Mouse (Mus musculus): ENCODE measurements at regions not wholly inside any gene's neighbourhood (a gene's known extent, or its start where the extent isn't known, plus 50 kb on each side); places are given as distances from the start of the nearest gene placed in this dataset.
A peak's percentile ranks its signal among the peaks of the same experiment; 100 is the strongest.

GRCm38 (mm10) chrX:19202542-19202941 lies 278.6 kb downstream of the Tex13c3 start:
- Histone ChIP-seq H3K9ac (ENCODE audit: low read depth, low read length) (no peak overlapping the region), H3K4me3 (replicated peaks; ENCODE audit: low read depth, low read length) (no peak overlapping the region), H3K27ac (no peak overlapping the region), H3K9me3 (replicated peaks; ENCODE audit: low read length) (no peaks in the 10 kb centered on the region), H3K4me1 (replicated peaks; ENCODE audit: insufficient read depth, low read length) (no peaks in the 10 kb centered on the region), H3K36me3 (ENCODE audit: insufficient read depth, low read length) (no peaks in the 10 kb centered on the region), H3K4me2 (ENCODE audit: low read length) (no peak overlapping the region), H3K27me3 (ENCODE audit: insufficient read depth, low read length) (no peaks in the 10 kb centered on the region)
- TF ChIP-seq CTCF (IDR thresholded peaks at IDR 0.05; ENCODE audit: low read depth), result no peak
- ATAC-seq (replicated peaks; ENCODE audit: low FRiP score, low read depth), result no peak
- DNase-seq (ENCODE audit: low spot score), result no peak
- WGBS, result 93% methylated on average over 1 of the region's 1 CpGs

GRCm38 (mm10) chrX:19201383-19201782 lies 279.7 kb downstream of the Tex13c3 start:
- H3K9me3 ChIP-seq (replicated peaks; ENCODE audit: low read length), result no peaks in the 10 kb centered on the region
- no peak for DNase-seq (ENCODE audit: low spot score)
- H3K9ac ChIP-seq (ENCODE audit: low read depth, low read length), result no peak overlapping the region
- ATAC-seq (replicated peaks; ENCODE audit: low FRiP score, low read depth), result no peak
- no peaks in the 10 kb centered on the region for H3K4me1 ChIP-seq (replicated peaks; ENCODE audit: insufficient read depth, low read length)
- H3K27me3 ChIP-seq (ENCODE audit: insufficient read depth, low read length), result no peaks in the 10 kb centered on the region
- H3K4me3 ChIP-seq (replicated peaks; ENCODE audit: low read depth, low read length), result no peak overlapping the region
- WGBS, result 83% methylated on average over 1 of the region's 1 CpGs
- peak; percentile 52 for TF ChIP-seq CTCF (IDR thresholded peaks at IDR 0.05; ENCODE audit: low read depth)
- H3K27ac ChIP-seq, result no peak overlapping the region
- H3K4me2 ChIP-seq (ENCODE audit: low read length), result no peak overlapping the region
- H3K36me3 ChIP-seq (ENCODE audit: insufficient read depth, low read length), result no peaks in the 10 kb centered on the region

GRCm38 (mm10) chrX:19199531-19199930 lies 281.6 kb downstream of the Tex13c3 start:
- WGBS, result 86% methylated on average over 3 of the region's 3 CpGs

GRCm38 (mm10) chrX:19168983-19169382 lies 312.1 kb downstream of the Tex13c3 start:
- 84% methylated on average over 2 of the region's 2 CpGs for WGBS
- Histone ChIP-seq H3K9me3 (replicated peaks; ENCODE audit: low read length) (no peaks in the 10 kb centered on the region), H3K4me1 (replicated peaks; ENCODE audit: insufficient read depth, low read length) (no peaks in the 10 kb centered on the region), H3K4me3 (replicated peaks; ENCODE audit: low read depth, low read length) (no peak overlapping the region), H3K27me3 (ENCODE audit: insufficient read depth, low read length) (no peaks in the 10 kb centered on the region), H3K27ac (no peak overlapping the region), H3K9ac (ENCODE audit: low read depth, low read length) (no peak overlapping the region), H3K4me2 (ENCODE audit: low read length) (no peak overlapping the region), H3K36me3 (ENCODE audit: insufficient read depth, low read length) (no peaks in the 10 kb centered on the region)
- ATAC-seq (replicated peaks; ENCODE audit: low FRiP score, low read depth) (no peak), DNase-seq (ENCODE audit: low spot score) (no peak)
- no peak for TF ChIP-seq CTCF (IDR thresholded peaks at IDR 0.05; ENCODE audit: low read depth)

More at GRCm38 (mm10) chrX:19199531-19199930, 281.6 kb downstream of the Tex13c3 start:
- Histone ChIP-seq H3K4me3 (replicated peaks; ENCODE audit: low read depth, low read length) (no peak overlapping the region), H3K4me2 (ENCODE audit: low read length) (no peak overlapping the region), H3K4me1 (replicated peaks; ENCODE audit: insufficient read depth, low read length) (no peaks in the 10 kb centered on the region), H3K27me3 (ENCODE audit: insufficient read depth, low read length) (no peaks in the 10 kb centered on the region), H3K27ac (no peak overlapping the region), H3K36me3 (ENCODE audit: insufficient read depth, low read length) (no peaks in the 10 kb centered on the region), H3K9ac (ENCODE audit: low read depth, low read length) (no peak overlapping the region), H3K9me3 (replicated peaks; ENCODE audit: low read length) (no peaks in the 10 kb centered on the region)
- no peak for TF ChIP-seq CTCF (IDR thresholded peaks at IDR 0.05; ENCODE audit: low read depth)
- no peak for DNase-seq (ENCODE audit: low spot score)
- ATAC-seq (replicated peaks; ENCODE audit: low FRiP score, low read depth), result no peak

GRCm38 (mm10) chrX:19168546-19168945 lies 312.6 kb downstream of the Tex13c3 start:
- 61% methylated on average over 5 of the region's 5 CpGs for WGBS
- Histone ChIP-seq H3K9me3 (replicated peaks; ENCODE audit: low read length) (no peaks in the 10 kb centered on the region), H3K27ac (no peak overlapping the region), H3K36me3 (ENCODE audit: insufficient read depth, low read length) (no peaks in the 10 kb centered on the region), H3K4me2 (ENCODE audit: low read length) (no peak overlapping the region), H3K27me3 (ENCODE audit: insufficient read depth, low read length) (no peaks in the 10 kb centered on the region), H3K4me3 (replicated peaks; ENCODE audit: low read depth, low read length) (no peak overlapping the region), H3K4me1 (replicated peaks; ENCODE audit: insufficient read depth, low read length) (no peaks in the 10 kb centered on the region), H3K9ac (ENCODE audit: low read depth, low read length) (no peak overlapping the region)
- ATAC-seq (replicated peaks; ENCODE audit: low FRiP score, low read depth), result no peak
- no peak for DNase-seq (ENCODE audit: low spot score)
- no peak for TF ChIP-seq CTCF (IDR thresholded peaks at IDR 0.05; ENCODE audit: low read depth)

GRCm38 (mm10) chrX:19168111-19168510 lies 313.0 kb downstream of the Tex13c3 start:
- Histone ChIP-seq H3K4me3 (replicated peaks; ENCODE audit: low read depth, low read length) (no peak overlapping the region), H3K9me3 (replicated peaks; ENCODE audit: low read length) (no peaks in the 10 kb centered on the region), H3K27me3 (ENCODE audit: insufficient read depth, low read length) (no peaks in the 10 kb centered on the region), H3K4me1 (replicated peaks; ENCODE audit: insufficient read depth, low read length) (no peaks in the 10 kb centered on the region), H3K36me3 (ENCODE audit: insufficient read depth, low read length) (no peaks in the 10 kb centered on the region), H3K4me2 (ENCODE audit: low read length) (peak overlapping the region; percentile 41; the same call in 1 of the 2 replicates), H3K27ac (no peak overlapping the region), H3K9ac (ENCODE audit: low read depth, low read length) (no peak overlapping the region)
- no peak for DNase-seq (ENCODE audit: low spot score)
- no peak for ATAC-seq (replicated peaks; ENCODE audit: low FRiP score, low read depth)
- WGBS, result 77% methylated on average over 1 of the region's 1 CpGs
- TF ChIP-seq CTCF (IDR thresholded peaks at IDR 0.05; ENCODE audit: low read depth), result no peak
